Mouse (Mus musculus): ENCODE data around the gene Creb5. TPM values are rescaled to one million over a fixed set of nuclear protein-coding genes. Genes with fewer than 3 reads are reported as not detected.
"Not testable (repeated sequence)": the region's sequence is repeated elsewhere in the genome, so short reads cannot be mapped to it uniquely, and the experiment has no call there.

Creb5 gene
- polyA plus RNA-seq, 1 experiment: 1.5 TPM

- Histone ChIP-seq H3K36me3 (ENCODE audit: control insufficient read depth, insufficient read depth) (no peaks in the 10 kb centered on the region), H3ac (ENCODE audit: control insufficient read depth, insufficient read length, low read depth) (no peak overlapping the region), H3K27me3 (ENCODE audit: control insufficient read depth, insufficient read depth, insufficient read length) (no peaks in the 10 kb centered on the region), H3K79me2 (ENCODE audit: control insufficient read depth, insufficient read depth) (no peaks in the 10 kb centered on the region), H3K79me3 (ENCODE audit: low read depth) (no peaks in the 10 kb centered on the region), H3K4me3 (ENCODE audit: insufficient read depth, poor library complexity, severe bottlenecking) (no peak overlapping the region)
- TF ChIP-seq CTCF (IDR thresholded peaks at IDR 0.05; ENCODE audit: control insufficient read depth, insufficient read depth, insufficient read length): no peak
- TF ChIP-seq MYOG (IDR thresholded peaks at IDR 0.05; ENCODE audit: control insufficient read depth, extremely low read depth, insufficient read length): no peak
- TF ChIP-seq FOSL1 (IDR thresholded peaks at IDR 0.05; ENCODE audit: insufficient read depth, low read length, poor library complexity, severe bottlenecking): no peak
- TF ChIP-seq MYOD1 (IDR thresholded peaks at IDR 0.05; ENCODE audit: control insufficient read depth, insufficient read length, low read depth): no peak
- no peak for TF ChIP-seq CEBPB (IDR thresholded peaks at IDR 0.05; ENCODE audit: low read depth)
- no peak for TF ChIP-seq USF1 (IDR thresholded peaks at IDR 0.05; ENCODE audit: low read depth)
- TF ChIP-seq MAX (IDR thresholded peaks at IDR 0.05): no peak
Measured at GRCm38 (mm10) chr6:53396421-53396820, 109.4 kb downstream of the Creb5 start.

GRCm38 (mm10) chr6:53397797-53398196, 110.7 kb downstream of the Creb5 start:
- H3K79me3 ChIP-seq (ENCODE audit: low read depth): no peaks in the 10 kb centered on the region
- no peak overlapping the region for H3ac ChIP-seq (ENCODE audit: control insufficient read depth, insufficient read length, low read depth)
- no peaks in the 10 kb centered on the region for H3K79me2 ChIP-seq (ENCODE audit: control insufficient read depth, insufficient read depth)
- no peaks in the 10 kb centered on the region for H3K36me3 ChIP-seq (ENCODE audit: control insufficient read depth, insufficient read depth)
- H3K27me3 ChIP-seq (ENCODE audit: control insufficient read depth, insufficient read depth, insufficient read length): no peaks in the 10 kb centered on the region
- TF ChIP-seq MYOG (IDR thresholded peaks at IDR 0.05; ENCODE audit: control insufficient read depth, extremely low read depth, insufficient read length) (no peak), FOSL1 (IDR thresholded peaks at IDR 0.05; ENCODE audit: insufficient read depth, low read length, poor library complexity, severe bottlenecking) (no peak), MAX (IDR thresholded peaks at IDR 0.05) (no peak), CTCF (IDR thresholded peaks at IDR 0.05; ENCODE audit: control insufficient read depth, insufficient read depth, insufficient read length) (no peak), USF1 (IDR thresholded peaks at IDR 0.05; ENCODE audit: low read depth) (no peak), CEBPB (IDR thresholded peaks at IDR 0.05; ENCODE audit: low read depth) (no peak), MYOD1 (IDR thresholded peaks at IDR 0.05; ENCODE audit: control insufficient read depth, insufficient read length, low read depth) (no peak)
- no peak overlapping the region for H3K4me3 ChIP-seq (ENCODE audit: insufficient read depth, poor library complexity, severe bottlenecking)

GRCm38 (mm10) chr6:53398297-53399140, 111.4 kb downstream of the Creb5 start:
- no peaks in the 10 kb centered on the region for H3K36me3 ChIP-seq (ENCODE audit: control insufficient read depth, insufficient read depth)
- no peaks in the 10 kb centered on the region for H3K79me2 ChIP-seq (ENCODE audit: control insufficient read depth, insufficient read depth)
- TF ChIP-seq CTCF (IDR thresholded peaks at IDR 0.05; ENCODE audit: control insufficient read depth, insufficient read depth, insufficient read length) (no peak), USF1 (IDR thresholded peaks at IDR 0.05; ENCODE audit: low read depth) (no peak), MYOD1 (IDR thresholded peaks at IDR 0.05; ENCODE audit: control insufficient read depth, insufficient read length, low read depth) (no peak)
- H3ac ChIP-seq (ENCODE audit: control insufficient read depth, insufficient read length, low read depth): no peak overlapping the region
- H3K4me3 ChIP-seq (ENCODE audit: insufficient read depth, poor library complexity, severe bottlenecking): no peak overlapping the region
- H3K79me3 ChIP-seq (ENCODE audit: low read depth): no peaks in the 10 kb centered on the region
- no peaks in the 10 kb centered on the region for H3K27me3 ChIP-seq (ENCODE audit: control insufficient read depth, insufficient read depth, insufficient read length)

GRCm38 (mm10) chr6:53401364-53401763, 114.3 kb downstream of the Creb5 start:
- no peak for TF ChIP-seq MYOG (IDR thresholded peaks at IDR 0.05; ENCODE audit: control insufficient read depth, extremely low read depth, insufficient read length)
- Histone ChIP-seq H3K4me3 (ENCODE audit: insufficient read depth, poor library complexity, severe bottlenecking) (no peak overlapping the region), H3K36me3 (ENCODE audit: control insufficient read depth, insufficient read depth) (no peaks in the 10 kb centered on the region), H3K79me3 (ENCODE audit: low read depth) (no peaks in the 10 kb centered on the region), H3K27me3 (ENCODE audit: control insufficient read depth, insufficient read depth, insufficient read length) (no peaks in the 10 kb centered on the region), H3K79me2 (ENCODE audit: control insufficient read depth, insufficient read depth) (no peaks in the 10 kb centered on the region), H3ac (ENCODE audit: control insufficient read depth, insufficient read length, low read depth) (no peak overlapping the region)

- H3K4me3 ChIP-seq (ENCODE audit: insufficient read depth, poor library complexity, severe bottlenecking); H3ac ChIP-seq (ENCODE audit: control insufficient read depth, insufficient read length, low read depth); H3K79me3 ChIP-seq (ENCODE audit: low read depth); H3K27me3 ChIP-seq (ENCODE audit: control insufficient read depth, insufficient read depth, insufficient read length); H3K79me2 ChIP-seq (ENCODE audit: control insufficient read depth, insufficient read depth); H3K36me3 ChIP-seq (ENCODE audit: control insufficient read depth, insufficient read depth): not testable (repeated sequence)
Measured at GRCm38 (mm10) chr6:53402551-53402950, 115.5 kb downstream of the Creb5 start.

GRCm38 (mm10) chr6:53409183-53409582, 122.1 kb downstream of the Creb5 start:
- no peak overlapping the region for H3K4me3 ChIP-seq (ENCODE audit: insufficient read depth, poor library complexity, severe bottlenecking)
- H3ac ChIP-seq (ENCODE audit: control insufficient read depth, insufficient read length, low read depth): no peak overlapping the region
- H3K79me3 ChIP-seq (ENCODE audit: low read depth): no peaks in the 10 kb centered on the region
- TF ChIP-seq FOSL1 (IDR thresholded peaks at IDR 0.05; ENCODE audit: insufficient read depth, low read length, poor library complexity, severe bottlenecking): no peak
- TF ChIP-seq CTCF (IDR thresholded peaks at IDR 0.05; ENCODE audit: control insufficient read depth, insufficient read depth, insufficient read length): no peak
- TF ChIP-seq MYOD1 (IDR thresholded peaks at IDR 0.05; ENCODE audit: control insufficient read depth, insufficient read length, low read depth): no peak
- no peak for TF ChIP-seq MYOG (IDR thresholded peaks at IDR 0.05; ENCODE audit: control insufficient read depth, extremely low read depth, insufficient read length)
- no peak for TF ChIP-seq MAX (IDR thresholded peaks at IDR 0.05)
- no peak for TF ChIP-seq USF1 (IDR thresholded peaks at IDR 0.05; ENCODE audit: low read depth)
- no peaks in the 10 kb centered on the region for H3K79me2 ChIP-seq (ENCODE audit: control insufficient read depth, insufficient read depth)
- H3K36me3 ChIP-seq (ENCODE audit: control insufficient read depth, insufficient read depth): no peaks in the 10 kb centered on the region
- no peaks in the 10 kb centered on the region for H3K27me3 ChIP-seq (ENCODE audit: control insufficient read depth, insufficient read depth, insufficient read length)
